12 mouse cellular contexts compared by ENCODE assay signal in genomic region chr2:166483617-166484319, GRCm38 (mm10).
DNase-seq lines count a peak whose midpoint lies in the region; ATAC-seq and TF ChIP-seq lines count a peak whose summit lies in the region.
"Had no signal": no experiment of that assay in that cellular context is flagged by ENCODE, and none has a peak within 500 bp of the region (broad histone marks: within the 10 kb centered on the region; RNA-seq: fewer than 3 reads in every experiment).

No protein-coding gene starts in this region.

- H3K4me3 ChIP-seq in forebrain, embryonic 10.5 days: no peak overlapping the region
- H3K4me3 ChIP-seq in forebrain, embryonic 13.5 days: no peak overlapping the region
- H3K4me3 ChIP-seq in layer of hippocampus, adult 2 months: no peak overlapping the region
- no peak overlapping the region for H3K4me3 ChIP-seq in neural tube, embryonic 13.5 days

- H3K27ac ChIP-seq in forebrain, embryonic 10.5 days: 0 out of 2 replicates have a peak overlapping the region, but pooled peaks have one; percentile 54
- no peak overlapping the region for H3K27ac ChIP-seq in forebrain, embryonic 13.5 days
- no peak overlapping the region for H3K27ac ChIP-seq in layer of hippocampus, adult 2 months
- peak overlapping the region; percentile 68 for H3K27ac ChIP-seq in neural tube, embryonic 13.5 days (replicated peaks)

- H3K4me1 ChIP-seq in forebrain, embryonic 10.5 days: peaks cover 65% of the 10 kb centered on the region
- peaks cover 26% of the 10 kb centered on the region for H3K4me1 ChIP-seq in forebrain, embryonic 13.5 days
- peaks cover 57% of the 10 kb centered on the region for H3K4me1 ChIP-seq in neural tube, embryonic 13.5 days (replicated peaks)

- no peaks in the 10 kb centered on the region for H3K9me3 ChIP-seq in forebrain, embryonic 10.5 days
- H3K9me3 ChIP-seq in forebrain, embryonic 13.5 days (replicated peaks): no peaks in the 10 kb centered on the region
- H3K9me3 ChIP-seq in neural tube, embryonic 13.5 days: no peaks in the 10 kb centered on the region

- no peaks in the 10 kb centered on the region for H3K36me3 ChIP-seq in forebrain, embryonic 10.5 days (replicated peaks)
- no peaks in the 10 kb centered on the region for H3K36me3 ChIP-seq in forebrain, embryonic 13.5 days (ENCODE audit: poor library complexity, severe bottlenecking)
- no peaks in the 10 kb centered on the region for H3K36me3 ChIP-seq in neural tube, embryonic 13.5 days

- no peak overlapping the region for H3K9ac ChIP-seq in forebrain, embryonic 13.5 days
- no peak overlapping the region for H3K9ac ChIP-seq in neural tube, embryonic 13.5 days

- WGBS in forebrain, embryonic 10.5 days: 91% methylated on average over 6 of the region's 6 CpGs
- 89% methylated on average over 6 of the region's 6 CpGs for WGBS in forebrain, embryonic 13.5 days
- WGBS in neural tube, embryonic 13.5 days: 89% methylated on average over 6 of the region's 6 CpGs

- peaks cover 3% of the 10 kb centered on the region; the same call in 1 of the 2 replicates for H3K27me3 ChIP-seq in forebrain, embryonic 10.5 days (ENCODE audit: poor library complexity, severe bottlenecking)
- no peaks in the 10 kb centered on the region for H3K27me3 ChIP-seq in forebrain, embryonic 13.5 days
- 0 out of 2 replicates have a peak, but pooled peaks cover 2% of the 10 kb centered on the region for H3K27me3 ChIP-seq in neural tube, embryonic 13.5 days

- ATAC-seq in forebrain, embryonic 13.5 days: no peak
- no peak for ATAC-seq in neural tube, embryonic 13.5 days (ENCODE audit: low read depth)
- ATAC-seq in frontal cortex, adult (ENCODE audit: low TSS enrichment): no peak
- ATAC-seq: forebrain, embryonic 14.5 days; inflammation-experienced regulatory T-cells, adult 6 months had no signal

- DNase-seq in forebrain, embryonic 10.5 days (ENCODE audit: extremely low spot score, low spot score): no peak
- DNase-seq in layer of hippocampus, adult 2 months (ENCODE audit: low spot score in 2 of 2): no peak
- DNase-seq in layer of hippocampus, adult 9-10 months (ENCODE audit: low spot score): no peak
- peak; percentile 53 for DNase-seq in ZHBTc4 (ENCODE audit: low read depth, low spot score)
- no peak for DNase-seq in embryo, embryonic 10 days (ENCODE audit: low spot score)
- DNase-seq: B cell, adult 2 months; thymus, postnatal 4 days had no signal

- H3K4me2 ChIP-seq in forebrain, embryonic 13.5 days: no peak overlapping the region
- no peak overlapping the region for H3K4me2 ChIP-seq in neural tube, embryonic 13.5 days

- peak; percentile 66 for TF ChIP-seq CTCF in layer of hippocampus, adult 2 months (conservative IDR thresholded peaks at IDR 0.05)

Comparison
In these comparisons a context has a peak if more than half of its experiments do, and no peak if none do; other contexts are left out.
1. H3K27ac ChIP-seq: peak in forebrain, embryonic 10.5 days (single experiment) and neural tube, embryonic 13.5 days (single experiment); none in forebrain, embryonic 13.5 days (single experiment) and layer of hippocampus, adult 2 months (single experiment).